Mouse (Mus musculus) brain, embryonic 14.5 days (tissue): ENCODE results near the gene Raver2. TPM values are rescaled to one million over a fixed set of nuclear protein-coding genes. Genes with fewer than 3 reads are reported as not detected.

ENCODE experiments used
- DNase-seq: peaks from one replicate; pipeline ENCODE4 v3.0.0-alpha.2; 2011; ENCODE audit warnings: low read depth
- CTCF ChIP-seq: fragments of 200-500 bp; IDR thresholded peaks from 2 replicates; pipeline ENCODE4 v1.5.1; 2012; ENCODE audit warnings: inconsistent platforms, mild to moderate bottlenecking, moderate library complexity, borderline replicate concordance; ENCODE audit not compliant: insufficient read depth, insufficient read length; ENCODE audit errors: extremely low read depth
- POLR2A ChIP-seq: fragments of 200-500 bp; IDR thresholded peaks from 2 replicates; pipeline ENCODE4 v1.6.1; 2012; ENCODE audit warnings: mild to moderate bottlenecking, inconsistent platforms, borderline replicate concordance; ENCODE audit not compliant: poor library complexity, insufficient read depth, insufficient read length, severe bottlenecking; ENCODE audit errors: extremely low read depth
- polyA plus RNA-seq: library from polyadenylated mRNA; depleted of rRNA; stranded (reverse); fragments of >200 nt; gene quantifications from 2 replicates; pipeline ENCODE4 v1.2.3, GENCODE M21; 2012

Gene Raver2
- polyA plus RNA-seq, 1 experiment: 10.3 TPM

DNA sequence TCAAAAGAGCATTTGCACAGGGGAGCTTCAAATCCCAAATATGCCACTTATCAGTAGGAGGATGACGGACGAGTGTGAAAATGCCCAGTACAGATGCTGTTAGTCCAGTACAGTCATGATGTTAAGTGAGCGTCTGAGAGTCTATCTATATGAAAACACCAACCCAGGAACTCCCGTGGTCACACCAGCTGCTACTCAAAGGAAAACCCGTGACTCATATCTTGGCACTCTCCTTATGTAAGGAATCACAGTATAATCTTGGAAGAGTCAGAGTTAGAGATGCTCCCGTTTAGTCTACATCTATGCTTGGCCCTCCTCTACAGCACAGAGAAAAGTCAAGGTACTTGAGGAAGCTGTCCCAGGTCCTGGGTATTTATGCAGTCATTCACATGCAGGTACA lies 89.5 kb downstream of the Raver2 start:
- no peak for DNase-seq
- TF ChIP-seq CTCF (no peak), POLR2A (no peak)

DNA sequence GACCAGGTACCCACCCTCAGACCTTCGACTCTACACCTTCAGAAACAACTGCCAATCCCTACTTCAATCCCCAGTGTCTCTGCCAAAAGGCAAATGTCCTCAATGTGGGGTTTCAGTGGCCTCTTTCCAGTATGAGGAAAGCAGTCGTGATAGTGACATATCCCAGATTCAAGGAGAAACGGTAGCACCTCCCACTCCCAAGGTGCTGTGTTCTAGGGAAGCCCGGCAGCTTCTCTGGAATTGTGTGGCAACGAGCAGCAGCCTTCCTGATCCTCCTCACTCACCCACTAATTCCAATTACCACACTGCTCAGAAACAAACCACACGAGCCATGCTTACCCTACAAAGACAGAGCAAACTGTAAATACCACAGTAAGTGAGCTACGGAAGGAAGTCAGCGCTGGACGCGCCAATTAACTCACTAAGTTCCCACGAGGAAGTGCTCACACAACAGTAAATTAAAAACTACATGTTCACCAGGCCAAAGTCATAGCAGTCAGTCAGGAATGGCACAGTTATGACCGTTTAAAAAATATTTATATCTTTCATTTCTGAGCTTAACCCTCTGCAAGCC lies 90.5 kb downstream of the Raver2 start:
- no peak for DNase-seq

DNA sequence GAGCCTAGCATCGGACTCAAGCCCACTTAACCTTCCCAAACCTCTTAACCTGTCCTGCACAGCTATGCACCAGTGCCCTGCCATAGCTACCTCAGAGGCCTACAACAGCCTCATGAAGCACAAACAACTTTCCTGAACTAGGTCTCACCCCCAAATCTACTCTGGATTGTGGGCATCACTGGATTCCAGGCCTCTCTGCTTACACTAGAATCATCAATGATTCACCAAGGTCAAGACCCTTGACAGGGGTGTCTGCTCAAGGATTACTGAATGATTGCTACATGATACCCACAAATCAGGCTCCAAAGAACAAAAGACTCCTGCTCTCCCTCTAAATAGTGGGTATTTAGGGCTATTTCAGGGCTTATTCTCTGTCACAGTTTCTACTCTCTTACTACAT lies 92.0 kb downstream of the Raver2 start:
- TF ChIP-seq POLR2A (no peak), CTCF (no peak)
- no peak for DNase-seq

More for the DNA sequence above, 90.5 kb downstream of the Raver2 start:
- TF ChIP-seq CTCF (no peak), POLR2A (no peak)

DNA sequence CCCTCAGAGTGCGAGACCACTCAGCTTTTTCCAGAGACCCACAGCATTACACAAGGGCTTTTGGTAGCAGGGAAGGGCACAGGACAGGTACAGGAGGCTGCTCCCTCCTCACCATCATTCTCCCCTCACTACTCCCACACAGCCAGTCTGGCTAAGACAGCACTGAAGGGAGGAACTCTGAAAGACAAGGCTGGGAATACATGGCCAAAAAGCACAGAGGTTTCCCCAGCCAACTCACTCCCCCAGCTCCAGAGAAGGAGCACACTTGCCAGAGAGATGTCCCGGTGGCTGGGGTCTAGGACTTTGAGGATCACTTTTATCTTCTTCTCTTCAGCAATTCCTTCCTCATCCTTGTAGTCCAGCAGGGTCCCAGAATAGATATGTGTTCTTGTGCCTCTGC lies 95.4 kb downstream of the Raver2 start:
- no peak for DNase-seq
- TF ChIP-seq POLR2A (no peak), CTCF (no peak)

DNA sequence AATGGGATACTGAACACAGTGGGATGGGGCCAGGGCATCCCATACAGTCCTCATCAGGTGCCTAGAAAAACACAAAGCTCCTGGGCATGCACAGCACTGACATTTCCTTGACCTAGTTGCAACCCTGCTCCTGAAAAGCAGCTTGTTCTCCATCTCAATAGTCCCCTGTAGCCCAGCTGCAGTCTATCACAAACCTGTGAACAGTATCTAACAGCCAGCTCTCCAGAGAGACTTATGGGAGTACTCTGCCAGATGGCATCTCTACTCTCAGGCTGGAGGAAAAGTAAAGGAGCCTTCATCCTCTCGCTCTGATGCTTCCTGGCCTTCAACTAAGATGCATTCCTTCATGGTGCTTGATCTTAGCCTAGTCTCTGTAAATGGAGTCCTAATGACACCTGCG lies 95.9 kb downstream of the Raver2 start:
- TF ChIP-seq CTCF (no peak), POLR2A (no peak)
- no peak for DNase-seq

DNA sequence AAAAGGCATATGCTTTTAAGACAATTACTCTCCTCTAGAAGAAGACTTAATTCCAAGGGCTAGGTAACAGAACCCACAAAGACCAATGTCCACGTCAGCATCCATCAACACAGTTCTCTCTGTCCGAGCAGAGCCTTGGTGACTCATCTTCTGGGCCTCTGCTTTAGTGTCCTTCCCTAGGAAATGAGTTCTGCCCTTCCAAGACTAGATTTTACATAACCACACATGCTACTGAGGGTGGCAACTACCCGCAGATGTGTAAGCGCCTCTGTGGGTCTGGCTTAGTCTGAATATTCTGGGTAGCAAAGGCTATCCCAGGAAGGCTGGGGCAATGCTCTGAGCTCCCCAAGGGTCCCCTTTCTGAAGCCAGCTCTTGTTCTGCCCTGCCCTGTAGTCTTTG lies 97.0 kb downstream of the Raver2 start:
- no peak for DNase-seq
- TF ChIP-seq POLR2A: no peak
- TF ChIP-seq CTCF: no peak

DNA sequence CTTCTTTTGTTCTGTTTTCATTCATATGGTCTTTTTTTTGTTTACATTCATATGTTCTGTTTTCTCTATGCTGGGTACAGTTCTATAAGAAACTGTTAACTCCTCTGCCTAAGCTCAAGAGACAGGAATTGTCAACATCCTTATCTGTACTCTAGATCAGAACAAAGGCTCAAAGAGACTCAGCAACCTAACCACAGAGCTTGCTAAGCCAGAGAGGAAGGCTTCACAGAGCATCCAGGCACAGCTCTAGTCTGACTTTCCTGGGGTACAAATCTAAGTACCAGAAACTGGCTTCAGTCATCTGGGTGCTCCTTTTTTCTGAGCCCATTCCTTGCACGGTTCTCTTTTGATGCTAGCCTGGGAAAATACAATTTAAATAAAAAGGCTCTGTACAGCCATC lies 99.0 kb downstream of the Raver2 start:
- no peak for DNase-seq
- TF ChIP-seq CTCF: no peak
- TF ChIP-seq POLR2A: no peak

DNA sequence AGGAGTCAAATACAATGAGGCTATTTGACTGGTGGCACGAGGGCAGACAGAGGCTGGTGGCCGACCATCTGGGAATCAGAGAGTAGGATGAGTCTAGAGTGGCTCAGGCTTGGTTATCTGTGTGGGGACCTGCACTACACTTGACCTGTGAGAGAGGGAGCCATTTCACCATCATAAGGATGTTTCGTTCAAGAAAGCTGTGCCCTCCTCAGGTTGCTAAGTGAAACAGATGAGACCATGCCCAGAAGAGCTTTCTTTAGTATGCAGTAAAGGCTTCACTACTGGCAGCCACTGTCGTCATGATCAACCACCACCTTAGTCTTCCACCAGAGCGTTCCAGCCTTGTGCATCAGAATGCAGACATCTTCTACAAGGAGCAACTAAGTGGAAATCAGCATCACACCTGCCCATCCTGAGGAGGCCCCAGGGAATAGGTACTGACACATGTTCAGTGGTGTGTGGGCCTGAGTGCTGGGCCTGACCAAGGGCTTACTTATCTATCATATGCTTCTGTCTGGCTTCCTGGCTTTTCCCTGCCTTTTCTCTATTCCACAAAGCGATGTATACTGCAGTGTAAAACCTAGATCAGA lies 99.5 kb downstream of the Raver2 start:
- peak; percentile 70 for DNase-seq
- TF ChIP-seq POLR2A: no peak
- peak; percentile 55; the same call in 1 of the 2 replicates for TF ChIP-seq CTCF

DNA sequence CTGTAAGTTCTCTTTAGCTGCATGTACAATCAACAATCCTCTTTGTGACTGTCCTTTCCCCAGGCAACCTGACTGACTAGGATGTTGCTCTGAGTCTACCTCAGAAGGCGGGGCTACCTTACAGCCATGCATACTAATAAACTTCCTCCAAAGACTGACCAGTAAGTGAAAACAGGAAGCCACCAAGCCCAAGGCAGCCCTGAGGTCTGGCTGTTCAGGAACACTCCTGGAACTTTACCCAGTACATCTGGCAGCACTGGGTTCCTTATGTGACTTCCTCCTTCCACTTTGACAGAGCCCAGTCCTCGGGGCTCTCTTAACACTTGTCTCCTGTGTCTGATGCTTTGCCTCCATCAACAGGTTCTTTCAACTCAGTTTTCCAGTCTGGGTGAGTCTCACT lies 104.0 kb downstream of the Raver2 start:
- no peak for TF ChIP-seq POLR2A
- TF ChIP-seq CTCF: no peak
- DNase-seq: no peak

DNA sequence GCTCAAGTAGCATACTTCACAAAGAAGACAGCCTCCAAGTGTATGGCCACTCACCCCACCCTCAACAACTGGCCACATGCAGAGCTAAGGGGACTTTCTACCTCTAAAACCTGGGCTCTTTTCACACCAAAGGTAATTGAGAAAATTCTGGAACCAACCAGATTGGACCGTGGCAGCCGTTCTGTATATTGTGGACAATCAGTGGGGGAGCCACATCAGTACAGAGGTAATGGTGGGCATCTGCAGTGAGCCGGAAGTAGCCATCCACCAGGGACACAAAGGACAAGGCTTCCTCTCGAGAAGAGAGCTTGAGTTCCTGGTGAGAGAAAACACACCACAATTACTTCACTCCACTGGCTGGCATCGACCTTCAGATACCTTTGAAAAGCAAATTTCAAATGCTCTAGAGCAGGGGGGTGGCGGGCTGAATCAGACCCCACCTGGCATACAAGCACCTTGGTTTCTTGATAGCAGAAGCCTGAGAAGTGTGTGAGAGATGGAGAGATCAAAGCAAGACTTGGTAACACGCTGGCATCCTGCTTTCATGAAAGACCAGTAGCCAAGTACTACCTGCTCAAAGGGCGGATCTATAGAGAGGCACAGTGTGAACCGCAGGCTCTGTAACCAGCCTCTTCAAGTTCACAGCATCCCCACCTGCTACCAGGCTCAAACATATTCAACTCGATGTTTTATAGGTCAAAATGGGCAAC lies 106.3 kb downstream of the Raver2 start:
- no peak for TF ChIP-seq CTCF
- no peak for TF ChIP-seq POLR2A
- no peak for DNase-seq

DNA sequence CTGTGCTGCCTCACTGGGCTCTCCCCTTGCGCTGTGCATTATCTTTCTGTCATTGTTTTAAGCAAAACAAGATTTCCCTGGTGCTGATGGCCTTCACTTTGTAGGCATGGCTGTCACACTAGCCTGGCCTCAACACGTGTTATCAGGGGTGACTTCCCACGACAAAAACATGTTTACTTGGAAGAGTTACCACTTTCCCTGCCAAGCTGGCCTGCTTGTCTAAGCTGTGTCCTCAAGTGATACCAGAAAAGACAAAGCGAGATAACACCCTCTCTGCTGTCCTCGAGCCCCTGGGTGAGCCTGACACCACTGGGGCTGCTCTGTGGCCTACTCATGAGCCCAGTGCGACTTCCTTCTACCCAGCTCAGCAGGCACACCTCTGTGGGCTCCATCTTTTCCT lies 107.3 kb downstream of the Raver2 start:
- TF ChIP-seq POLR2A: no peak
- DNase-seq: no peak

DNA sequence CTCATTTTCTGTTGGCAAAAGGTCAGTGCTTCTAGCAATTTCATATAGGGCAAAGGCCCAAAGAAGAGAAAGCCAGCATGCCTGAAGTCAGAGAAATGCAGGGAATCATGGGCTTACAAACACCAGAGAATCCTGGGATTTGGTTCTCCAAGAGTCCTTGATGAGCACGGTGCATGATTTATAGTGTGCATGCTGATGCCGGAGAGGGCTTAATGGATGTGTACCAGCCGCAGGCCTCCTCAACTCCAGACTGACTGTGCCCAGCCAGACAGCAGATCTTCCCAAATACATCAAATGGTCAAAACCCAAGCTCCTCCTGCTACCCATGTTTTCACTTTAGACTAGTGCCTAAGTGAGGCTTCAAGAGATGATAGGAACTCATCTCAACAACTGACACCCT lies 109.0 kb downstream of the Raver2 start:
- TF ChIP-seq POLR2A (no peak), CTCF (no peak)

More for the DNA sequence above, 109.0 kb downstream of the Raver2 start:
- DNase-seq: no peak
